Mouse (Mus musculus) liver, embryonic 15.5 days (tissue): ENCODE measurements around the gene Mars2. TPM values are rescaled to one million over a fixed set of nuclear protein-coding genes. Genes with fewer than 3 reads are reported as not detected.

Source experiments
- ATAC-seq: fragments of 200-750 bp; cut with Nextera tagmentation; 2 replicates; pipeline ENCODE4 v1.8.0; 2017; ENCODE audit warnings: moderate number of reproducible peaks, mild to moderate bottlenecking, moderate library complexity; ENCODE audit not compliant: insufficient read depth
- H3K27ac ChIP-seq: fragments of 300-500 bp; sonication (generic); replicated peaks from 2 replicates; pipeline ENCODE4 v1.5.1; 2015; ENCODE audit warnings: mild to moderate bottlenecking, inconsistent platforms
- H3K27me3 ChIP-seq: fragments of 300-500 bp; sonication (generic); 2 replicates; pipeline ENCODE4 v1.6.1; 2015; ENCODE audit warnings: mild to moderate bottlenecking, inconsistent platforms
- H3K36me3 ChIP-seq: fragments of 300-500 bp; sonication (generic); replicated peaks from 2 replicates; pipeline ENCODE4 v1.6.1; 2015; ENCODE audit warnings: moderate library complexity, mild to moderate bottlenecking, inconsistent platforms
- H3K4me1 ChIP-seq: fragments of 300-500 bp; sonication (generic); replicated peaks from 2 replicates; pipeline ENCODE4 v1.6.1; 2015; ENCODE audit warnings: inconsistent platforms
- H3K4me2 ChIP-seq: fragments of 300-500 bp; sonication (generic); 2 replicates; pipeline ENCODE4 v1.6.1; 2015; ENCODE audit warnings: moderate library complexity, mild to moderate bottlenecking, inconsistent platforms
- H3K4me3 ChIP-seq: fragments of 300-500 bp; sonication (generic); replicated peaks from 2 replicates; pipeline ENCODE4 v1.5.1; 2015; ENCODE audit warnings: mild to moderate bottlenecking, inconsistent platforms
- H3K9ac ChIP-seq: fragments of 300-500 bp; sonication (generic); 2 replicates; pipeline ENCODE4 v1.6.1; 2015; ENCODE audit warnings: moderate library complexity, mild to moderate bottlenecking, inconsistent platforms
- H3K9me3 ChIP-seq: fragments of 300-500 bp; sonication (generic); replicated peaks from 2 replicates; pipeline ENCODE4 v1.6.1; 2016; ENCODE audit warnings: inconsistent platforms
- WGBS: fragments of 180-500 bp; shearing (Covaris S2); methylation state at CpG from one replicate; pipeline ENCODE4 v1.1.7; 2015; ENCODE audit warnings: mixed read lengths; ENCODE audit not compliant: insufficient replicate concordance; 5-methylcytosine and 5-hydroxymethylcytosine counted together
- polyA plus RNA-seq: library from polyadenylated mRNA; unstranded; fragments of >200 nt; fragmentation: Nextera tagmentation; extraction: Ambion mirVana; gene quantifications from 2 replicates; pipeline ENCODE4 v1.2.1, GENCODE M21; 2015

The Mars2 gene
- 1.5 and 1.8 TPM in 2 replicates for polyA plus RNA-seq

GRCm38 (mm10) chr1:55236890-55237642, at the start of gene Mars2:
Gene Mars2, plus strand, starts transcription at chr1:55237177.
- peak within 1 kb of the TSS; percentile 85 for H3K9ac ChIP-seq
- ATAC-seq: peak; percentile 99
- H3K27me3 ChIP-seq: peaks cover 3% of the 10 kb centered on the region; the same call in 1 of the 2 replicates
- peak within 1 kb of the TSS; percentile 90 for H3K27ac ChIP-seq
- H3K9me3 ChIP-seq: no peaks in the 10 kb centered on the region
- H3K4me1 ChIP-seq: peaks cover 31% of the 10 kb centered on the region
- peak within 1 kb of the TSS; percentile 98 for H3K4me2 ChIP-seq
- H3K4me3 ChIP-seq: peak within 1 kb of the TSS; percentile 88
- under 1% methylated on average over 82 of the region's 82 CpGs for WGBS
- H3K36me3 ChIP-seq: 0 out of 2 replicates have a peak, but pooled peaks cover 6% of the 10 kb centered on the region

- Histone ChIP-seq H3K36me3 (no peaks in the 10 kb centered on the region), H3K4me3 (no peak overlapping the region), H3K27ac (no peak overlapping the region), H3K4me2 (peak overlapping the region; percentile 43), H3K9me3 (no peaks in the 10 kb centered on the region), H3K27me3 (no peaks in the 10 kb centered on the region), H3K4me1 (0 out of 2 replicates have a peak, but pooled peaks cover 7% of the 10 kb centered on the region), H3K9ac (no peak overlapping the region)
- ATAC-seq: no peak
- 28% methylated on average over 8 of the region's 8 CpGs for WGBS
Measured at GRCm38 (mm10) chr1:55192015-55192414, 45.0 kb upstream of the Mars2 start.

GRCm38 (mm10) chr1:55192824-55193223, 44.2 kb upstream of the Mars2 start:
- Histone ChIP-seq H3K9me3 (no peaks in the 10 kb centered on the region), H3K9ac (no peak overlapping the region), H3K27me3 (no peaks in the 10 kb centered on the region), H3K4me2 (no peak overlapping the region), H3K36me3 (no peaks in the 10 kb centered on the region), H3K27ac (no peak overlapping the region), H3K4me1 (0 out of 2 replicates have a peak, but pooled peaks cover 7% of the 10 kb centered on the region), H3K4me3 (no peak overlapping the region)
- ATAC-seq: no peak
- WGBS: 31% methylated on average over 3 of the region's 3 CpGs

GRCm38 (mm10) chr1:55193316-55193715, 43.7 kb upstream of the Mars2 start:
- Histone ChIP-seq H3K9me3 (no peaks in the 10 kb centered on the region), H3K27me3 (no peaks in the 10 kb centered on the region), H3K36me3 (no peaks in the 10 kb centered on the region), H3K27ac (no peak overlapping the region), H3K4me1 (peaks cover 10% of the 10 kb centered on the region), H3K4me2 (no peak overlapping the region), H3K4me3 (no peak overlapping the region), H3K9ac (no peak overlapping the region)
- 46% methylated on average over 2 of the region's 2 CpGs for WGBS
- no peak for ATAC-seq

- WGBS: 71% methylated on average over 19 of the region's 19 CpGs
- Histone ChIP-seq H3K27me3 (no peaks in the 10 kb centered on the region), H3K36me3 (no peaks in the 10 kb centered on the region), H3K4me1 (peaks cover 20% of the 10 kb centered on the region), H3K4me3 (no peak overlapping the region), H3K4me2 (no peak overlapping the region), H3K9me3 (no peaks in the 10 kb centered on the region), H3K9ac (no peak overlapping the region), H3K27ac (no peak overlapping the region)
- no peak for ATAC-seq
Measured at GRCm38 (mm10) chr1:55194064-55194915, 42.7 kb upstream of the Mars2 start.

- no peak overlapping the region for H3K4me3 ChIP-seq
- no peaks in the 10 kb centered on the region for H3K9me3 ChIP-seq
- peaks cover 21% of the 10 kb centered on the region for H3K4me1 ChIP-seq
- ATAC-seq: no peak
- no peak overlapping the region for H3K27ac ChIP-seq
- H3K27me3 ChIP-seq: no peaks in the 10 kb centered on the region
- H3K36me3 ChIP-seq: no peaks in the 10 kb centered on the region
- H3K4me2 ChIP-seq: no peak overlapping the region
- WGBS: 64% methylated on average over 4 of the region's 4 CpGs
- no peak overlapping the region for H3K9ac ChIP-seq
Measured at GRCm38 (mm10) chr1:55195021-55195420, 42.0 kb upstream of the Mars2 start.

GRCm38 (mm10) chr1:55196327-55197003, 40.5 kb upstream of the Mars2 start:
- no peak overlapping the region for H3K27ac ChIP-seq

GRCm38 (mm10) chr1:55198719-55199118, 38.3 kb upstream of the Mars2 start:
- Histone ChIP-seq H3K27me3 (no peaks in the 10 kb centered on the region), H3K27ac (no peak overlapping the region), H3K4me2 (peak overlapping the region; percentile 15; the same call in 1 of the 2 replicates), H3K9ac (no peak overlapping the region), H3K4me3 (no peak overlapping the region), H3K4me1 (peaks cover 14% of the 10 kb centered on the region), H3K9me3 (no peaks in the 10 kb centered on the region), H3K36me3 (no peaks in the 10 kb centered on the region)
- ATAC-seq: peak; percentile 85
- WGBS: 23% methylated on average over 3 of the region's 3 CpGs

More at GRCm38 (mm10) chr1:55196327-55197003, 40.5 kb upstream of the Mars2 start:
- H3K36me3 ChIP-seq: no peaks in the 10 kb centered on the region
- WGBS: 46% methylated on average over 6 of the region's 6 CpGs
- no peak overlapping the region for H3K4me2 ChIP-seq
- no peak for ATAC-seq
- H3K4me3 ChIP-seq: no peak overlapping the region
- peaks cover 21% of the 10 kb centered on the region for H3K4me1 ChIP-seq
- H3K9ac ChIP-seq: no peak overlapping the region
- H3K27me3 ChIP-seq: no peaks in the 10 kb centered on the region
- no peaks in the 10 kb centered on the region for H3K9me3 ChIP-seq

GRCm38 (mm10) chr1:55201850-55202752, 34.9 kb upstream of the Mars2 start:
- ATAC-seq: no peak
- no peaks in the 10 kb centered on the region for H3K9me3 ChIP-seq
- H3K36me3 ChIP-seq: no peaks in the 10 kb centered on the region
- peaks cover 14% of the 10 kb centered on the region for H3K4me1 ChIP-seq
- H3K27me3 ChIP-seq: no peaks in the 10 kb centered on the region
- no peak overlapping the region for H3K4me2 ChIP-seq
- no peak overlapping the region for H3K9ac ChIP-seq
- no peak overlapping the region for H3K27ac ChIP-seq
- H3K4me3 ChIP-seq: no peak overlapping the region
- 70% methylated on average over 18 of the region's 18 CpGs for WGBS

GRCm38 (mm10) chr1:55205808-55206327, 31.1 kb upstream of the Mars2 start:
- H3K27ac ChIP-seq: no peak overlapping the region
- no peak overlapping the region for H3K4me3 ChIP-seq
- H3K27me3 ChIP-seq: no peaks in the 10 kb centered on the region
- no peak overlapping the region for H3K9ac ChIP-seq
- WGBS: 66% methylated on average over 5 of the region's 5 CpGs
- H3K4me2 ChIP-seq: no peak overlapping the region
- H3K36me3 ChIP-seq: no peaks in the 10 kb centered on the region
- ATAC-seq: no peak
- H3K9me3 ChIP-seq: no peaks in the 10 kb centered on the region
- peaks cover 7% of the 10 kb centered on the region for H3K4me1 ChIP-seq
